Mouse (Mus musculus) liver, adult 2 months (tissue): ENCODE measurements at regions not wholly inside any gene's neighbourhood (a gene's known extent, or its start where the extent isn't known, plus 50 kb on each side); places are given as distances from the start of the nearest gene placed in this dataset.

Experiments
- CTCF ChIP-seq: fragments of 200-500 bp; IDR thresholded peaks from 2 replicates; pipeline ENCODE4 v1.5.1; 2011; ENCODE audit warnings: low read depth, low read length, control low read depth
- POLR2A ChIP-seq: fragments of 200-500 bp; IDR thresholded peaks from 2 replicates; pipeline ENCODE4 v1.6.1; 2011; ENCODE audit warnings: low read length, control low read depth; ENCODE audit not compliant: insufficient read depth; ENCODE audit errors: extremely low read depth

- TF ChIP-seq CTCF, result no peak
- no peak for TF ChIP-seq POLR2A
Observed at GRCm38 (mm10) chr14:105738568-105738967, 158.1 kb downstream of the Spry2 start.
